Mouse (Mus musculus): Measurements from ENCODE around the gene 4930505A04Rik. TPM values are rescaled to one million over a fixed set of nuclear protein-coding genes. Genes with fewer than 3 reads are reported as not detected.
"Not testable (repeated sequence)": the region's sequence is repeated elsewhere in the genome, so short reads cannot be mapped to it uniquely, and the experiment has no call there.

4930505A04Rik gene
- polyA plus RNA-seq, 1 experiment, result not detected

- WGBS, result 74% methylated on average over 10 of the region's 10 CpGs
- H3K27me3 ChIP-seq (ENCODE audit: control insufficient read depth, insufficient read depth, low read length), result no peaks in the 10 kb centered on the region
- no peaks in the 10 kb centered on the region for H3K4me1 ChIP-seq (replicated peaks; ENCODE audit: control insufficient read depth, insufficient read depth, low read length)
- DNase-seq, result no peak
- H3K27ac ChIP-seq (ENCODE audit: control insufficient read depth, insufficient read depth, low read length), result no peak overlapping the region
- H3K36me3 ChIP-seq (ENCODE audit: control insufficient read depth, insufficient read depth, low read length), result no peaks in the 10 kb centered on the region
- TF ChIP-seq POLR2A (IDR thresholded peaks at IDR 0.05; ENCODE audit: control insufficient read depth, extremely low read depth, insufficient read depth, low read length, poor library complexity) (no peak), CTCF (IDR thresholded peaks at IDR 0.05; ENCODE audit: borderline replicate concordance, control insufficient read depth, extremely low read depth, insufficient read depth, low read length, poor library complexity) (no peak)
- no peak overlapping the region for H3K4me3 ChIP-seq (ENCODE audit: control insufficient read depth, insufficient read depth, low read length)
These were observed 16.6 kb upstream of the 4930505A04Rik start for GRCm38 (mm10) chr11:30488183-30488582.

- no peak for TF ChIP-seq CTCF (IDR thresholded peaks at IDR 0.05; ENCODE audit: borderline replicate concordance, control insufficient read depth, extremely low read depth, insufficient read depth, low read length, poor library complexity)
- no peak for TF ChIP-seq POLR2A (IDR thresholded peaks at IDR 0.05; ENCODE audit: control insufficient read depth, extremely low read depth, insufficient read depth, low read length, poor library complexity)
- Histone ChIP-seq H3K27ac (ENCODE audit: control insufficient read depth, insufficient read depth, low read length) (no peak overlapping the region), H3K4me1 (replicated peaks; ENCODE audit: control insufficient read depth, insufficient read depth, low read length) (no peaks in the 10 kb centered on the region), H3K36me3 (ENCODE audit: control insufficient read depth, insufficient read depth, low read length) (no peaks in the 10 kb centered on the region), H3K27me3 (ENCODE audit: control insufficient read depth, insufficient read depth, low read length) (no peaks in the 10 kb centered on the region), H3K4me3 (ENCODE audit: control insufficient read depth, insufficient read depth, low read length) (no peak overlapping the region)
- WGBS, result 89% methylated on average over 4 of the region's 4 CpGs
- no peak for DNase-seq
These were observed 11.7 kb upstream of the 4930505A04Rik start for GRCm38 (mm10) chr11:30483286-30483685.

- 84% methylated on average over 8 of the region's 8 CpGs for WGBS
- no peaks in the 10 kb centered on the region for H3K36me3 ChIP-seq (ENCODE audit: control insufficient read depth, insufficient read depth, low read length)
- H3K4me1 ChIP-seq (replicated peaks; ENCODE audit: control insufficient read depth, insufficient read depth, low read length), result no peaks in the 10 kb centered on the region
- no peaks in the 10 kb centered on the region for H3K27me3 ChIP-seq (ENCODE audit: control insufficient read depth, insufficient read depth, low read length)
- DNase-seq, result no peak
- no peak overlapping the region for H3K27ac ChIP-seq (ENCODE audit: control insufficient read depth, insufficient read depth, low read length)
- no peak overlapping the region for H3K4me3 ChIP-seq (ENCODE audit: control insufficient read depth, insufficient read depth, low read length)
- TF ChIP-seq CTCF (IDR thresholded peaks at IDR 0.05; ENCODE audit: borderline replicate concordance, control insufficient read depth, extremely low read depth, insufficient read depth, low read length, poor library complexity), result no peak
- no peak for TF ChIP-seq POLR2A (IDR thresholded peaks at IDR 0.05; ENCODE audit: control insufficient read depth, extremely low read depth, insufficient read depth, low read length, poor library complexity)
These were observed 440 bp downstream of the 4930505A04Rik start for GRCm38 (mm10) chr11:30471187-30471586.

- no peaks in the 10 kb centered on the region for H3K27me3 ChIP-seq (ENCODE audit: control insufficient read depth, insufficient read depth, low read length)
- DNase-seq, result no peak
- H3K4me3 ChIP-seq (ENCODE audit: control insufficient read depth, insufficient read depth, low read length), result no peak overlapping the region
- H3K4me1 ChIP-seq (replicated peaks; ENCODE audit: control insufficient read depth, insufficient read depth, low read length), result no peaks in the 10 kb centered on the region
- no peak overlapping the region for H3K27ac ChIP-seq (ENCODE audit: control insufficient read depth, insufficient read depth, low read length)
- no peak for TF ChIP-seq POLR2A (IDR thresholded peaks at IDR 0.05; ENCODE audit: control insufficient read depth, extremely low read depth, insufficient read depth, low read length, poor library complexity)
- no peak for TF ChIP-seq CTCF (IDR thresholded peaks at IDR 0.05; ENCODE audit: borderline replicate concordance, control insufficient read depth, extremely low read depth, insufficient read depth, low read length, poor library complexity)
- H3K36me3 ChIP-seq (ENCODE audit: control insufficient read depth, insufficient read depth, low read length), result no peaks in the 10 kb centered on the region
- WGBS, result 96% methylated on average over 4 of the region's 4 CpGs
These were observed 17.3 kb downstream of the 4930505A04Rik start for GRCm38 (mm10) chr11:30454331-30454730.

GRCm38 (mm10) chr11:30448126-30448525, 23.5 kb downstream of the 4930505A04Rik start:
- no peaks in the 10 kb centered on the region for H3K27me3 ChIP-seq (ENCODE audit: control insufficient read depth, insufficient read depth, low read length)
- H3K36me3 ChIP-seq (ENCODE audit: control insufficient read depth, insufficient read depth, low read length), result no peaks in the 10 kb centered on the region
- no peaks in the 10 kb centered on the region for H3K4me1 ChIP-seq (replicated peaks; ENCODE audit: control insufficient read depth, insufficient read depth, low read length)
- DNase-seq, result no peak
- WGBS, result 96% methylated on average over 2 of the region's 2 CpGs
- H3K27ac ChIP-seq (ENCODE audit: control insufficient read depth, insufficient read depth, low read length), result no peak overlapping the region
- TF ChIP-seq POLR2A (IDR thresholded peaks at IDR 0.05; ENCODE audit: control insufficient read depth, extremely low read depth, insufficient read depth, low read length, poor library complexity) (no peak), CTCF (IDR thresholded peaks at IDR 0.05; ENCODE audit: borderline replicate concordance, control insufficient read depth, extremely low read depth, insufficient read depth, low read length, poor library complexity) (no peak)
- H3K4me3 ChIP-seq (ENCODE audit: control insufficient read depth, insufficient read depth, low read length), result no peak overlapping the region

- Histone ChIP-seq H3K4me3 (ENCODE audit: control insufficient read depth, insufficient read depth, low read length) (no peak overlapping the region), H3K27me3 (ENCODE audit: control insufficient read depth, insufficient read depth, low read length) (no peaks in the 10 kb centered on the region), H3K4me1 (replicated peaks; ENCODE audit: control insufficient read depth, insufficient read depth, low read length) (no peaks in the 10 kb centered on the region), H3K36me3 (ENCODE audit: control insufficient read depth, insufficient read depth, low read length) (no peaks in the 10 kb centered on the region), H3K27ac (ENCODE audit: control insufficient read depth, insufficient read depth, low read length) (no peak overlapping the region)
- TF ChIP-seq POLR2A (IDR thresholded peaks at IDR 0.05; ENCODE audit: control insufficient read depth, extremely low read depth, insufficient read depth, low read length, poor library complexity) (no peak), CTCF (IDR thresholded peaks at IDR 0.05; ENCODE audit: borderline replicate concordance, control insufficient read depth, extremely low read depth, insufficient read depth, low read length, poor library complexity) (no peak)
- WGBS, result 94% methylated on average over 1 of the region's 1 CpGs
- no peak for DNase-seq
These were observed 24.1 kb downstream of the 4930505A04Rik start for GRCm38 (mm10) chr11:30447561-30447960.

- not testable (repeated sequence) for H3K4me3 ChIP-seq (ENCODE audit: control insufficient read depth, insufficient read depth, low read length); DNase-seq; H3K36me3 ChIP-seq (ENCODE audit: control insufficient read depth, insufficient read depth, low read length); H3K27me3 ChIP-seq (ENCODE audit: control insufficient read depth, insufficient read depth, low read length); H3K4me1 ChIP-seq (replicated peaks; ENCODE audit: control insufficient read depth, insufficient read depth, low read length); H3K27ac ChIP-seq (ENCODE audit: control insufficient read depth, insufficient read depth, low read length)
- WGBS, result 91% methylated on average over 12 of the region's 12 CpGs
These were observed 27.3 kb downstream of the 4930505A04Rik start for GRCm38 (mm10) chr11:30444192-30444905.

All from thymus, adult 2 months (tissue).